Mouse (Mus musculus) left cerebral cortex, adult 11 months (tissue): Measurements from ENCODE around the gene Dnajb12.

Source experiments
- DNase-seq: peaks from one replicate; pipeline ENCODE4 v3.0.0; 2022; ENCODE audit warnings: low spot score

The Dnajb12 gene

GRCm38 (mm10) chr10:59879255-59880028 is at the start of gene Dnajb12:
TSS of gene Dnajb12 (plus strand) at chr10:59879556.
- peak; percentile 92 for DNase-seq

GRCm38 (mm10) chr10:59829886-59830285 is 49.5 kb upstream of the Dnajb12 start:
- DNase-seq = no peak

- no peak for DNase-seq
Observed at GRCm38 (mm10) chr10:59831950-59832349, 47.4 kb upstream of the Dnajb12 start.

DNA sequence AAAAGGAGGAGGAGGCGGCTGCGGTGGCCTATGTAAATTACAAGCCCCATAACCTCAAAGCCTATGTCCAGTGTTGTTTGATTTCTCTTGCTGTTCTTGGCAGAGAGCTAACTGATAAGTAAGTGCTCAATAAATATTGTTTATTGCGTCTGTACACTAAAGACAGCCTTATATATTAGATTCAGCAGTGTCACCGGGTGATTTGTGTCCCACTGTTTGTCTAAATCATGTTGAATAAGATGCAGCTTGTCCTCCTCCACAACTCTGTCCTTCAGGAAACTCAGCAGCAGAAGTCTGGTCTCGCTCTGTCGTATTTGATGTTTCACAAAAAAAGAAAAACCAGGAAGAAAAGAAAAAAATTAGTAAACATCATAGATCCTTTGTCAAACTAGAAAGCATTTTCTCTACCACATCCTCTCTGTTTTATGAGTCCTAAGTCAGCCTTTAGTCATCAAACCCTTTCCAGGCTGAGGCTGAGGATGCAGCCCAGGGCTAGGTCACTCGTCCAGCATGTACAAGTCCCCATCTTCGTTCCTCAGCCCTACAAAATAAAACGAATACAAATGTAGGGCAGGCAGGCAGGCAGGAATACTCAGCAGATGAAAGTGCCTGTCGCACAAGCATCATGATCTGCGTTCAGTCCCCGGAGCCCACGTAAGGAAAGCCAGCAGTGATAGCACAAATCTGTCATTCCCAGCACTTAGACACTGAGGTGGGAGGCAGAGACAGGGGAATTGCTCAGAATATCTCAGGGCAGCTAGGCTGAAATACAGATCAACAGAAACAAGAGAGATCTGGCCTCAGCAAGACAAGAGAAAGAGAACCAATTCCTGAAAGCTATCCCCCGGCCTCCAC is 43.8 kb upstream of the Dnajb12 start:
- no peak for DNase-seq

DNA sequence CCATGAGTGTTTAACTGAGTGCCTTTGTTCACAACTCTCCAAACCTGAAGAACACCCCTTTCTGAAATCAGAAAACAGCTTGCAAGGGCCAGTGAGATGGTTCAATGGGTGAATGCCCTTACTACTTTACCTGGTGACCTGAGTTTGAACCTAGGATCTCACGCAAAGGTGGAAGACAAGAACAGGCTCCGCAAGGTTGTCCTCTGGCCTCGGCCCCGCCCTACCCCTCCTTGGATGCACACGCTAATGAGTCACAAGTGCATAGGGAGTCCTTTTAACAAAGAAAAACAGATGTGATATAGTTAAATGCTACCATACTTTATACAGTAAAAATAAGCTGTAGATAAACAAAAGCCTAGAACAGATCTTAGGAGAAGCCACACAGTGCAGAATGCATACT is 41.9 kb upstream of the Dnajb12 start:
- no peak for DNase-seq

DNA sequence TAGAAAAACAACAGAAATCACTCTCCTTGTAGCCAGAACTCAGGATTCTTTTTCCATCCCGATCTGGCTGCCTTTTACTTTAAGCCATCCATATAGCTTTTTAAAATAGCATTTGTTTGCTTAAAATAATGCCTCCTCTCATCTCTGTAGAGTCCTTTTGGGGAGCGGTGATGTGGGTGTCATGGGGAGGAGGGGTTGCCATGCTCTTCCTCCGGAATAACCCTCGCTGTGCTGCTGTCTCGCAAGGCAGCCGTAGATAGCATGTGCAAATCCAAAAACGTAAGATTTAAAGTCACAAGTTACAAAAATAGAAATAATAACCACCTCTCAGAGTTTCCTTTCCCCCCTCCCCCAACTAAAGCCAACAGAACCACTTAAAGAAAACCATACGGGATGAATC is 37.9 kb upstream of the Dnajb12 start:
- DNase-seq = no peak

DNA sequence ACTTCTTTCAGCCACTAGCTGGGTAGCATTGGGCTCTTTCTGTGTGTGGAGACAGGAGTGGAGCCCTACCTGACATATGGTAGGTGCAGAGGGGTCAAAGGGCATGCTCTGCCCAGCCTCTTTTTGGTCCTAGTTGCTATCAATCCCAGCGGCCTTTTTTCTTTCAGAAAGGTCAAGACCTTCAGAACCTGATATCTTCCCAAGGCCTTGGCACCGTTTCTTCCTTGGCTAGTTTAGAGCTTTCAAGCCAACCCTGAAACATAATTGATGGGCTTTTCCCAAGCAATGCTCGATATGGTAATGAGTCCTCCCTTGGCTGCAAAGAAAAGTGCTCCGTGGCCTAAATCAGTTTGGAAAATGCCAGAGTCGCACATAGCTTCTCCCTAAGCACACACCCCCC is 36.2 kb upstream of the Dnajb12 start:
- no peak for DNase-seq

GRCm38 (mm10) chr10:59844686-59845085 is 34.7 kb upstream of the Dnajb12 start:
- no peak for DNase-seq

GRCm38 (mm10) chr10:59846416-59846815 is 32.9 kb upstream of the Dnajb12 start:
- peak; percentile 41 for DNase-seq

DNA sequence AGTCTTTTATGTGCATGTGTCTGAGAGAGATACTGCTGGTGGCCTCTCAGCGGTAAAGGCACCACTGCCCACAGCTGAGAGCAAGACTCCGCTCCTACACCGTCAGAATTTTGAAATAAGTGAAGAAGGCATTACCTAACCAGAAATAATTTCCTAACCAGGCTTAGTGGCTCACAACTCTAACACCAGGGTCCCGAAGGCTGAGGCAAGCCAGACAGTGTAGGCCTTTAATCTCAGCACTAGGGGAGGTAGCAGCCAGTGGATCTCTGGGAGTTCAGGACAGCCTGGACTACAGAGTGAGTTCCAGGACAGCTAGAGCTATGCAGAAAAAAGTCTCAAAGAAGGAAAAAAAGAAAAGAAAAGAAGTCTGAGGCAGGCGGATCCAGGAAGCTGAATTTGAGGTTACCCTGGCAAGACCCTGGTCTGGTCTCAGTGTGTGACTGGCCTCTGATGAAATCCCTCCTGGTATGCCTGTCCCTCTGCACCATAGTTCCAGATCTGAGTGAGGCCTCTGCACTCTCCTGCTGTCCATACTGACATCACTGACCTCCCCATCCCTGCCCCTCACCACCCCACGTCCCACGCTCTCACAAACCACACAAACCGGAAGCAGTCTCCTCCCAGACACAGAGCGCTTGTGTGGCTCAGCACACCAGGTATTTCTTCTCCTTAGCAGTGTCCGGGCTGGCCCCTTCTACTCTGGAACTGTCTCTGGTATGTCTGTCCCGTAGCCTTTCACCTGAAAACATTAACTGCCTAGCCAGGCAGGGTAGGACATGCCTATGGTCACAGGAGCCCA is 31.1 kb upstream of the Dnajb12 start:
- DNase-seq = no peak

GRCm38 (mm10) chr10:59848953-59849352 is 30.4 kb upstream of the Dnajb12 start:
- no peak for DNase-seq

GRCm38 (mm10) chr10:59849371-59849770 is 30.0 kb upstream of the Dnajb12 start:
- DNase-seq = no peak

GRCm38 (mm10) chr10:59857157-59857556 is 22.2 kb upstream of the Dnajb12 start:
- no peak for DNase-seq

DNA sequence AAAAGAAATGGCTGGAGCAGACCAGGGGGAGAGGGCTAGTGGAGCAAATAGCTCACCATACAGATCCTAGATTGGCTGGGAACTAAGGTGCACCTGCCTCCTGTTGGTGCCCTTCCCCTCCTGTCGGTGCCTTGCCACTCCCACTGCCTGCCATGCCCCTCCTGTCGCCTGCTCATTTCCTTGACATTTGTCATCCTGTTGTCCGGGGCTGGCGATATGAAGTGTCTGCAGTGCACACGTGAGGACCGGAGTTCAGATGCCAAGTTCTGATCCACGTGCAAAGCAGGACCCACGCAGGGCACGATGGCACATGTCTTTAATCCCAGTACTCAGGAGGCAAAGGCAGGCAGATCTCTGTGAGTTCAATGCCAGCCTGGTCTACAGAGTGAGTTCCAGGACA is 18.7 kb upstream of the Dnajb12 start:
- no peak for DNase-seq

DNA sequence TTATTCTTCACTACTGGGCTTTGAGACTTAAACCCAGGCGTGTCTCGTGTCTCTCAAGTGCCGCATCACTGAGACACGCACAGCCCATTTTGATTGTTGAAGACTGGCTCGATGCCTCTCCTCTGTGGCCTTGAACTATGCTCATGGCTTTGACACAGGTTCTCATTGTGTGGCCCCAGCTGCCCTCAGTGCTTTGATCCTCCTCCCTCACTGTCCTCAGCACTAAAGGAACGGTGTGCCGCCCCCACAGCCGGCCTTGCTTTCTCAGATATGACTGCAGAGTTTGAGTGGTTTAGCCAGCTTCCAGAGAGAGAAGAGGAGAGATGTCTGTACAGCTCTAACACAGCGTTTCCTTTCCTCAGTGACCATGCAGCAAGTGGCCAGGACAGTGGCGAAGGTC is 18.2 kb upstream of the Dnajb12 start:
- DNase-seq = no peak

GRCm38 (mm10) chr10:59862816-59863440 is 16.4 kb upstream of the Dnajb12 start:
- DNase-seq = no peak

GRCm38 (mm10) chr10:59863620-59864019 is 15.7 kb upstream of the Dnajb12 start:
- no peak for DNase-seq

DNA sequence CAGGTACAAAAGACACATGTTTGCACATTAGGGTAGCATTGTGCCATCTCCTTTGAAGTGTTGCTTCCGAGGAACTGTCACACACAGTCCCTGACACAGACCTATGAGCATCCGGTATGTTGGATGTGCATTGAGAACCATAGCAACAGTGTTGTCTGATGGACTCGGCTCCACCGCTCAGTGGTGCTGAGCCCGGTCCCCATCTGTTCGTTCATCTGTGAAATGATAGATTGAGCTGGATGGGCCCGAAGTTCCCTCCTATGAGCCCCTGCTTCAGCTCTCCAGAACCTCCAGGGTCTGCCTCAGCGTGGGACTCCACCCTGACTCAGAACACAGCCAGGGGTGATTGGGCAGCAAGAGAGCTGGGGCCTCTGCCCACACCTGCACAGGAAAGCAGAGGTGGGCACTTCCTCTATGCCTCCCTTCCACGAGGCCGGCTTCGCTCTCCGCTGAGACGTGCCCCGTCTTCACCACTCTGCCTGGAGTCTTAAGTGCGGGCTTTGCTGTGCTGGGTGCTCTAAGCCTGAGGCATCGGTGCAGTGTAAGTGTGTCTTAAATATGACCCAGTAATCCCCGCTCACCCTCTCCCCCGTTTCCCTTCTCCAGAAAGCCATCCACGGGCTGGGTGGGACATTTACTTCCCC is 15.0 kb upstream of the Dnajb12 start:
- no peak for DNase-seq

GRCm38 (mm10) chr10:59864884-59865726 is 14.3 kb upstream of the Dnajb12 start:
- DNase-seq = peak; percentile 73

- no peak for DNase-seq
Observed at GRCm38 (mm10) chr10:59868266-59868665, 11.1 kb upstream of the Dnajb12 start.

DNA sequence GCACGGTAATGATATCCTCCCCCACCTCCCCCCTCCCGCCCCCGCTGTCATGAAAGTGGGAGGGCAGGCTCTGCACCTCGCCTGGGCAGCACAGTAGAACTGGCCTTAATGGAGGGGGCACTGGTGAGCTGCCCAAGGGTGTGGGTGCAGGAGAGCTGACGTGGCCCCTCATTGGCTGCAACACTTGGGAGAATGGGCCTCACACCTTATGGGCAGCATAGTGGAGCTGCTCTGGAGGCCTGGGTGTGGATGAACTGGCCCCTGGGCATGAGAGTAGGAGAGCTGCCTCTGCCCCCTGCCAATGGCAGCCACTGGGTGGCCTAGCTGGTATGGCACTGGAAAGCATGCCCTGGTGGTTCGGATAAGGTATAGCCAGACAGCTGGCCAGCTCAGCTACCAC is 9.3 kb upstream of the Dnajb12 start:
- no peak for DNase-seq
